In genomic region chr14:60704510-60704909, GRCm38 (mm10) we compare ENCODE assay signal across 11 mouse cellular contexts.
DNase-seq lines count a peak whose midpoint lies in the region; ATAC-seq and TF ChIP-seq lines count a peak whose summit lies in the region.
"Had no signal": no experiment of that assay in that cellular context is flagged by ENCODE, and none has a peak within 500 bp of the region (broad histone marks: within the 10 kb centered on the region; RNA-seq: fewer than 3 reads in every experiment).

No protein-coding gene starts in this region.

- ATAC-seq in heart, embryonic 11.5 days (replicated peaks; ENCODE audit: insufficient number of reproducible peaks, low FRiP score, low TSS enrichment): no peak
- ATAC-seq in liver, embryonic 11.5 days (replicated peaks; ENCODE audit: low FRiP score): peak; percentile 56
- peak; percentile 68 for ATAC-seq in liver, embryonic 13.5 days (ENCODE audit: low read depth)
- peak; percentile 51 for ATAC-seq in stomach, postnatal 0 days (ENCODE audit: low FRiP score, low TSS enrichment)

- H3K4me1 ChIP-seq in heart, embryonic 11.5 days (ENCODE audit: control insufficient read depth, insufficient read depth, low read length): peaks cover 22% of the 10 kb centered on the region
- H3K4me1 ChIP-seq in heart, embryonic 10.5 days: peaks cover 42% of the 10 kb centered on the region
- H3K4me1 ChIP-seq in liver, embryonic 11.5 days (replicated peaks; ENCODE audit: control insufficient read depth, insufficient read depth, low read length): peaks cover 8% of the 10 kb centered on the region
- H3K4me1 ChIP-seq in liver, embryonic 13.5 days (replicated peaks): peaks cover 33% of the 10 kb centered on the region
- H3K4me1 ChIP-seq in stomach, postnatal 0 days (replicated peaks; ENCODE audit: control insufficient read depth, insufficient read depth): no peaks in the 10 kb centered on the region; the same call in 1 of the 2 replicates

- no peak overlapping the region for H3K4me3 ChIP-seq in heart, embryonic 11.5 days (ENCODE audit: low read depth, low read length)
- no peak overlapping the region for H3K4me3 ChIP-seq in heart, embryonic 10.5 days
- H3K4me3 ChIP-seq in liver, embryonic 11.5 days (ENCODE audit: low read depth, low read length): no peak overlapping the region
- no peak overlapping the region for H3K4me3 ChIP-seq in liver, embryonic 13.5 days (replicated peaks)
- no peak overlapping the region for H3K4me3 ChIP-seq in stomach, postnatal 0 days (ENCODE audit: low read depth, low read length)
- H3K4me3 ChIP-seq: embryonic facial prominence, embryonic 12.5 days had no signal

- no peaks in the 10 kb centered on the region for H3K9me3 ChIP-seq in heart, embryonic 11.5 days (replicated peaks; ENCODE audit: control insufficient read depth, low read length)
- H3K9me3 ChIP-seq in heart, embryonic 10.5 days: no peaks in the 10 kb centered on the region
- no peaks in the 10 kb centered on the region for H3K9me3 ChIP-seq in liver, embryonic 11.5 days (ENCODE audit: control insufficient read depth, low read length)
- H3K9me3 ChIP-seq in liver, embryonic 13.5 days (replicated peaks): no peaks in the 10 kb centered on the region
- H3K9me3 ChIP-seq in stomach, postnatal 0 days (ENCODE audit: control insufficient read depth, low read length): no peaks in the 10 kb centered on the region
- H3K9me3 ChIP-seq: embryonic facial prominence, embryonic 12.5 days had no signal

- H3K9ac ChIP-seq in heart, embryonic 11.5 days (ENCODE audit: low read depth, low read length): no peak overlapping the region
- no peak overlapping the region for H3K9ac ChIP-seq in liver, embryonic 11.5 days (ENCODE audit: low read depth, low read length)
- no peak overlapping the region for H3K9ac ChIP-seq in liver, embryonic 13.5 days
- no peak overlapping the region for H3K9ac ChIP-seq in stomach, postnatal 0 days (ENCODE audit: low read length)
- H3K9ac ChIP-seq: embryonic facial prominence, embryonic 12.5 days; forebrain, postnatal 0 days had no signal

- peak overlapping the region; percentile 46; the same call in 1 of the 2 replicates for H3K27ac ChIP-seq in heart, embryonic 11.5 days (ENCODE audit: low read depth, low read length)
- no peak overlapping the region for H3K27ac ChIP-seq in heart, embryonic 10.5 days
- no peak overlapping the region for H3K27ac ChIP-seq in liver, embryonic 11.5 days (ENCODE audit: low read depth, low read length)
- H3K27ac ChIP-seq in liver, embryonic 13.5 days: no peak overlapping the region
- H3K27ac ChIP-seq in stomach, postnatal 0 days (replicated peaks): peak overlapping the region; percentile 61
- H3K27ac ChIP-seq: embryonic facial prominence, embryonic 12.5 days had no signal

- no peak for DNase-seq in heart, embryonic 10.5 days (ENCODE audit: low spot score)
- no peak for DNase-seq in liver, embryonic 11.5 days (ENCODE audit: low spot score)
- DNase-seq in liver: no peak
- no peak for DNase-seq in liver, embryonic 13.5 days
- DNase-seq in stomach, postnatal 0 days (ENCODE audit: low spot score): no peak
- no peak for DNase-seq in thymus, adult 18-20 months
- DNase-seq in frontal cortex, postnatal 36 days (ENCODE audit: low spot score in 2 of 2): no peak
- DNase-seq: forebrain, postnatal 0 days; right cerebral cortex, postnatal 4 days had no signal

- no peak overlapping the region for H3K4me2 ChIP-seq in heart, embryonic 11.5 days
- H3K4me2 ChIP-seq in liver, embryonic 11.5 days: no peak overlapping the region
- H3K4me2 ChIP-seq in liver, embryonic 13.5 days: no peak overlapping the region
- peak overlapping the region; percentile 17; the same call in 1 of the 2 replicates for H3K4me2 ChIP-seq in stomach, postnatal 0 days (replicated peaks; ENCODE audit: low read depth)
- H3K4me2 ChIP-seq: embryonic facial prominence, embryonic 12.5 days had no signal

- 53% methylated on average over 6 of the region's 6 CpGs for WGBS in heart, embryonic 11.5 days (ENCODE audit: insufficient replicate concordance)
- 58% methylated on average over 6 of the region's 6 CpGs for WGBS in heart, embryonic 10.5 days
- WGBS in liver, embryonic 11.5 days: 59% methylated on average over 6 of the region's 6 CpGs
- 30% methylated on average over 6 of the region's 6 CpGs for WGBS in liver, embryonic 13.5 days (ENCODE audit: insufficient replicate concordance)
- 38% methylated on average over 6 of the region's 6 CpGs for WGBS in stomach, postnatal 0 days

- no peak for TF ChIP-seq CTCF in stomach, postnatal 0 days (IDR thresholded peaks at IDR 0.05; ENCODE audit: low read depth)

- no peaks in the 10 kb centered on the region for H3K27me3 ChIP-seq in heart, embryonic 11.5 days (ENCODE audit: control insufficient read depth, insufficient read depth, low read length)
- no peaks in the 10 kb centered on the region for H3K27me3 ChIP-seq in heart, embryonic 10.5 days (ENCODE audit: insufficient read depth, poor library complexity, severe bottlenecking)
- H3K27me3 ChIP-seq in liver, embryonic 11.5 days (replicated peaks; ENCODE audit: control insufficient read depth, insufficient read depth, low read length): no peaks in the 10 kb centered on the region
- H3K27me3 ChIP-seq in liver, embryonic 13.5 days: no peaks in the 10 kb centered on the region
- no peaks in the 10 kb centered on the region for H3K27me3 ChIP-seq in stomach, postnatal 0 days (ENCODE audit: control insufficient read depth, insufficient read depth, low read length)
- H3K27me3 ChIP-seq: embryonic facial prominence, embryonic 12.5 days had no signal

- no peaks in the 10 kb centered on the region for H3K36me3 ChIP-seq in heart, embryonic 11.5 days (ENCODE audit: control insufficient read depth, insufficient read depth, low read length)
- no peaks in the 10 kb centered on the region for H3K36me3 ChIP-seq in heart, embryonic 10.5 days
- H3K36me3 ChIP-seq in liver, embryonic 11.5 days (ENCODE audit: control insufficient read depth, insufficient read depth, low read length): no peaks in the 10 kb centered on the region
- H3K36me3 ChIP-seq in liver, embryonic 13.5 days: peaks cover 13% of the 10 kb centered on the region; the same call in 1 of the 2 replicates
- H3K36me3 ChIP-seq in stomach, postnatal 0 days (ENCODE audit: control insufficient read depth, insufficient read depth, low read length): no peaks in the 10 kb centered on the region; the same call in 1 of the 2 replicates
- H3K36me3 ChIP-seq: embryonic facial prominence, embryonic 12.5 days had no signal

- TF ChIP-seq EP300 in stomach, postnatal 0 days (optimal IDR thresholded peaks at IDR 0.05): no peak

Comparison
In these comparisons a context has a peak if more than half of its experiments do, and no peak if none do; other contexts are left out.
1. H3K27ac ChIP-seq: peak in heart, embryonic 11.5 days (single experiment) and stomach, postnatal 0 days (single experiment); none in heart, embryonic 10.5 days (single experiment), liver, embryonic 11.5 days (single experiment) and liver, embryonic 13.5 days (single experiment).